Mouse (Mus musculus): ENCODE measurements around the gene Tspan9.

Tspan9 gene

GRCm38 (mm10) chr6:128021106-128021930 is 122.1 kb downstream of the Tspan9 start:
- no peak for DNase-seq (ENCODE audit: low read depth in 2 of 2, low spot score in 2 of 2)

GRCm38 (mm10) chr6:128020521-128021057 is 122.8 kb downstream of the Tspan9 start:
- no peak for DNase-seq (ENCODE audit: low read depth in 2 of 2, low spot score in 2 of 2)

GRCm38 (mm10) chr6:128020053-128020452 is 123.3 kb downstream of the Tspan9 start:
- no peak for DNase-seq (ENCODE audit: low read depth in 2 of 2, low spot score in 2 of 2)

- DNase-seq (ENCODE audit: low read depth in 2 of 2, low spot score in 2 of 2), result no peak
These were observed 124.3 kb downstream of the Tspan9 start for GRCm38 (mm10) chr6:128019119-128019518.

- DNase-seq (ENCODE audit: low read depth in 2 of 2, low spot score in 2 of 2), result no peak
These were observed 128.1 kb downstream of the Tspan9 start for GRCm38 (mm10) chr6:128015304-128015703.

- DNase-seq (ENCODE audit: low read depth in 2 of 2, low spot score in 2 of 2), result no peak
These were observed 131.6 kb downstream of the Tspan9 start for GRCm38 (mm10) chr6:128011781-128012180.

GRCm38 (mm10) chr6:128011071-128011477 is 132.3 kb downstream of the Tspan9 start:
- no peak for DNase-seq (ENCODE audit: low read depth in 2 of 2, low spot score in 2 of 2)

- DNase-seq (ENCODE audit: low read depth in 2 of 2, low spot score in 2 of 2), result no peak
These were observed 133.0 kb downstream of the Tspan9 start for GRCm38 (mm10) chr6:128010135-128010971.

GRCm38 (mm10) chr6:128007982-128008562 is 135.3 kb downstream of the Tspan9 start:
- no peak for DNase-seq (ENCODE audit: low read depth in 2 of 2, low spot score in 2 of 2)

- DNase-seq (ENCODE audit: low read depth in 2 of 2, low spot score in 2 of 2), result no peak
These were observed 136.1 kb downstream of the Tspan9 start for GRCm38 (mm10) chr6:128007241-128007701.

GRCm38 (mm10) chr6:128006156-128006555 is 137.2 kb downstream of the Tspan9 start:
- DNase-seq (ENCODE audit: low read depth in 2 of 2, low spot score in 2 of 2), result peak in 1 of 2 experiments; percentile 29

GRCm38 (mm10) chr6:128004544-128004943 is 138.8 kb downstream of the Tspan9 start:
- DNase-seq (ENCODE audit: low read depth in 2 of 2, low spot score in 2 of 2), result no peak

- no peak for DNase-seq (ENCODE audit: low read depth in 2 of 2, low spot score in 2 of 2)
These were observed 139.9 kb downstream of the Tspan9 start for GRCm38 (mm10) chr6:128003542-128003941.

GRCm38 (mm10) chr6:128002667-128003066 is 140.7 kb downstream of the Tspan9 start:
- DNase-seq (ENCODE audit: low read depth in 2 of 2, low spot score in 2 of 2), result no peak

GRCm38 (mm10) chr6:128002104-128002503 is 141.3 kb downstream of the Tspan9 start:
- no peak for DNase-seq (ENCODE audit: low read depth in 2 of 2, low spot score in 2 of 2)

GRCm38 (mm10) chr6:128001587-128001986 is 141.8 kb downstream of the Tspan9 start:
- no peak for DNase-seq (ENCODE audit: low read depth in 2 of 2, low spot score in 2 of 2)

GRCm38 (mm10) chr6:128000777-128001176 is 142.6 kb downstream of the Tspan9 start:
- DNase-seq (ENCODE audit: low read depth in 2 of 2, low spot score in 2 of 2), result no peak

GRCm38 (mm10) chr6:127999118-127999517 is 144.3 kb downstream of the Tspan9 start:
- DNase-seq (ENCODE audit: low read depth in 2 of 2, low spot score in 2 of 2), result no peak

- DNase-seq (ENCODE audit: low read depth in 2 of 2, low spot score in 2 of 2), result no peak
These were observed 146.5 kb downstream of the Tspan9 start for GRCm38 (mm10) chr6:127996928-127997327.

GRCm38 (mm10) chr6:127992993-127993392 is 150.4 kb downstream of the Tspan9 start:
- no peak for DNase-seq (ENCODE audit: low read depth in 2 of 2, low spot score in 2 of 2)

- peak; percentile 67 to 76 for DNase-seq (ENCODE audit: low read depth in 2 of 2, low spot score in 2 of 2)
These were observed 151.8 kb downstream of the Tspan9 start for GRCm38 (mm10) chr6:127991509-127992176.

Data from CD8-positive naive resting alpha-beta T cell, adult 2 months (primary cell).